In genomic region chr1:74705016-74705415, GRCm38 (mm10) we compare ENCODE assay signal across 22 mouse cellular contexts. TPM values are rescaled to one million over a fixed set of nuclear protein-coding genes. Genes with fewer than 3 reads are reported as not detected.
DNase-seq lines count a peak whose midpoint lies in the region; TF ChIP-seq lines count a peak whose summit lies in the region.
"Had no signal": no experiment of that assay in that cellular context is flagged by ENCODE, and none has a peak within 500 bp of the region (broad histone marks: within the 10 kb centered on the region; RNA-seq: fewer than 3 reads in every experiment).

No protein-coding gene starts in this region.

- no peaks in the 10 kb centered on the region for H3K4me1 ChIP-seq in heart, embryonic 10.5 days
- H3K4me1 ChIP-seq in testis, adult 2 months (ENCODE audit: control insufficient read depth, insufficient read depth, low read length): no peaks in the 10 kb centered on the region
- no peaks in the 10 kb centered on the region for H3K4me1 ChIP-seq in cerebellum, adult 2 months (ENCODE audit: control insufficient read depth, insufficient read depth, low read length)
- H3K4me1 ChIP-seq: forebrain, embryonic 15.5 days; hindbrain, embryonic 15.5 days; limb, embryonic 12.5 days; liver, embryonic 12.5 days; midbrain, embryonic 10.5 days had no signal

- no peaks in the 10 kb centered on the region for H3K27me3 ChIP-seq in heart, embryonic 10.5 days (ENCODE audit: insufficient read depth, poor library complexity, severe bottlenecking)
- no peaks in the 10 kb centered on the region for H3K27me3 ChIP-seq in testis, adult 2 months (ENCODE audit: control insufficient read depth, insufficient read depth, low read length)
- no peaks in the 10 kb centered on the region for H3K27me3 ChIP-seq in cerebellum, adult 2 months (ENCODE audit: control insufficient read depth, insufficient read depth, low read length)
- H3K27me3 ChIP-seq: CH12.LX; forebrain, embryonic 15.5 days; hindbrain, embryonic 15.5 days; limb, embryonic 12.5 days; liver, embryonic 12.5 days had no signal

- H3K36me3 ChIP-seq in heart, embryonic 10.5 days: peaks cover 20% of the 10 kb centered on the region
- H3K36me3 ChIP-seq in testis, adult 2 months (ENCODE audit: control insufficient read depth, insufficient read depth, low read length): no peaks in the 10 kb centered on the region
- H3K36me3 ChIP-seq: hindbrain, embryonic 15.5 days had no signal

- DNase-seq in heart, postnatal 10 days: peak; percentile 27 to 44
- no peak for DNase-seq in heart, embryonic 10.5 days (ENCODE audit: low spot score)
- peak; percentile 63 for DNase-seq in kidney, postnatal 10 days
- no peak for DNase-seq in kidney, adult 11 months
- no peak for DNase-seq in testis, postnatal 14 days (ENCODE audit: low spot score)
- no peak for DNase-seq in cerebellum, adult 2 months
- DNase-seq: adrenal gland, postnatal 36 days; cerebellum, adult 11-12 months; cerebellum, postnatal 25 days; embryo, embryonic 11 days; gastrocnemius, postnatal 14 days; right cerebral cortex, postnatal 25 days; thymus, postnatal 25 days had no signal

- TF ChIP-seq CTCF in testis, adult 2 months (IDR thresholded peaks at IDR 0.05; ENCODE audit: control insufficient read depth, insufficient read depth, insufficient replicate concordance, low read depth, low read length): no peak
- no peak for TF ChIP-seq CTCF in cerebellum, adult 2 months (IDR thresholded peaks at IDR 0.05; ENCODE audit: borderline replicate concordance, insufficient read depth, low read depth, low read length)

- H3K4me3 ChIP-seq in heart, embryonic 10.5 days: no peak overlapping the region
- H3K4me3 ChIP-seq in testis, adult 2 months (ENCODE audit: control insufficient read depth, low read depth, low read length): no peak overlapping the region
- no peak overlapping the region for H3K4me3 ChIP-seq in cerebellum, adult 2 months (replicated peaks; ENCODE audit: insufficient read depth, low read depth, low read length)
- H3K4me3 ChIP-seq: forebrain, embryonic 15.5 days; hindbrain, embryonic 15.5 days; limb, embryonic 12.5 days; liver, embryonic 12.5 days; midbrain, embryonic 10.5 days had no signal

- no peak for TF ChIP-seq POLR2A in testis, adult 2 months (IDR thresholded peaks at IDR 0.05; ENCODE audit: control insufficient read depth, low read depth, low read length)
- no peak for TF ChIP-seq POLR2A in cerebellum, adult 2 months (IDR thresholded peaks at IDR 0.05; ENCODE audit: borderline replicate concordance, insufficient read depth, low read length)

- no peaks in the 10 kb centered on the region for H3K9me3 ChIP-seq in heart, embryonic 10.5 days
- H3K9me3 ChIP-seq: forebrain, embryonic 15.5 days; hindbrain, embryonic 15.5 days; limb, embryonic 12.5 days; liver, embryonic 12.5 days; midbrain, embryonic 10.5 days had no signal

- intact Hi-C loops in heart, postnatal 10 days (cut with DNase I): no loop called here

- H3K27ac ChIP-seq in heart, embryonic 10.5 days: no peak overlapping the region
- peak overlapping the region; percentile 25; the same call in 1 of the 2 replicates for H3K27ac ChIP-seq in testis, adult 2 months (ENCODE audit: control insufficient read depth, insufficient read depth, low read depth, low read length)
- no peak overlapping the region for H3K27ac ChIP-seq in cerebellum, adult 2 months (ENCODE audit: insufficient read depth, low read length)
- H3K27ac ChIP-seq: forebrain, embryonic 15.5 days; hindbrain, embryonic 15.5 days; limb, embryonic 12.5 days; liver, embryonic 12.5 days; macrophage; midbrain, embryonic 10.5 days had no signal

- 77% methylated on average over 5 of the region's 5 CpGs for WGBS in heart, embryonic 10.5 days
- 87% methylated on average over 5 of the region's 5 CpGs for WGBS in cerebellum, adult 2 months

RNA-seq across cellular contexts. Expression of gene Cyp27a1, which starts 8.4 kb away (rescaled TPM):
- 10 to 100 TPM; 10.7 to 11.0 TPM for total RNA-seq in heart, postnatal 10 days (2021)
- 11.4 and 17.5 TPM in 2 replicates for polyA plus RNA-seq in heart, embryonic 10.5 days (2016; fragmentation: Nextera tagmentation; extraction: Ambion mirVana)
- 6.3 and 9.0 TPM in 2 replicates for polyA plus RNA-seq in testis, adult 2 months (2012; rRNA removed)
- polyA plus RNA-seq in cerebellum, adult 2 months (2012; rRNA removed): 30.4 and 32.4 TPM in 2 replicates
- total RNA-seq: CH12.LX, MEL had no signal

RNA-seq across cellular contexts. Expression of gene Ttll4, which starts 43.5 kb away (rescaled TPM):
- 10 to 100 TPM; 17.3 TPM for total RNA-seq in heart, postnatal 10 days (2021)
- polyA plus RNA-seq in heart, embryonic 10.5 days (2016; fragmentation: Nextera tagmentation; extraction: Ambion mirVana): 27.8 and 28.9 TPM in 2 replicates
- polyA plus RNA-seq in testis, adult 2 months (2012; rRNA removed): 67.6 and 77.9 TPM in 2 replicates
- 22.4 and 24.9 TPM in 2 replicates for polyA plus RNA-seq in cerebellum, adult 2 months (2012; rRNA removed)

RNA-seq across cellular contexts. Expression of gene Prkag3, which starts 44.0 kb away (rescaled TPM):
- 1 to 10 TPM; 1.7 to 2.1 TPM for total RNA-seq in heart, postnatal 10 days (2021)
- polyA plus RNA-seq in heart, embryonic 10.5 days (2016; fragmentation: Nextera tagmentation; extraction: Ambion mirVana): 2.3 and 6.8 TPM in 2 replicates
- 0.44 and 0.53 TPM in 2 replicates for polyA plus RNA-seq in testis, adult 2 months (2012; rRNA removed)
- polyA plus RNA-seq in cerebellum, adult 2 months (2012; rRNA removed): 0.33 and 0.52 TPM in 2 replicates
- total RNA-seq: MEL had no signal
- polyA plus RNA-seq: forebrain, embryonic 15.5 days; hindbrain, embryonic 15.5 days; liver, embryonic 12.5 days; macrophage; midbrain, embryonic 10.5 days had no signal

Comparison
In these comparisons a context has a peak if more than half of its experiments do, and no peak if none do; other contexts are left out.
1. DNase-seq: peak in heart, postnatal 10 days (2 of 2) and kidney, postnatal 10 days (single experiment); none in heart, embryonic 10.5 days (single experiment), kidney, adult 11 months (single experiment), testis, postnatal 14 days (single experiment) and cerebellum, adult 2 months (0 of 2).